Mouse (Mus musculus): ENCODE measurements at regions not wholly inside any gene's neighbourhood (a gene's known extent, or its start where the extent isn't known, plus 50 kb on each side); places are given as distances from the start of the nearest gene placed in this dataset.

- DNase-seq, result peak; percentile 54
Measured at GRCm38 (mm10) chr6:120614526-120614925, 51.6 kb upstream of the Cecr2 start.

GRCm38 (mm10) chr6:120612346-120612745 lies 53.8 kb upstream of the Cecr2 start:
- DNase-seq, result no peak

DNA sequence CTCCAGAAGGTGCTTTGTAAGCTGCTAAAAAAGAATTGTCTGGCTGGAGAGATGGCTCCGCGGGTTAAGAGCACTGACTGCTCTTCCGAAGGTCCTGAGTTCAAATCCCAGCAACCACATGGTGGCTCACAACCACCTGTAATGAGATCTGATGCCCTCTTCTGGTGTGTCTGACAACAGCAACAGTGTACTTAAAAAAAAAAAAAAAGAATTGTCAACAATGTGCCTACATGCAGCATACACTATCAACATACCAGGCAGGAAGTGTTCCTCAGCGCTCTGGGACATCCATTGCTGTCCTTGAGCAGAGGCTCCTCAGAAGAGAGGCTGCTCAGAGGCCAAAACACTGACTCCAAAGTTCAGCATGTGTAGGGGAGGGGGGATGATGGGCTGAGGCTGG lies 56.3 kb upstream of the Cecr2 start:
- DNase-seq, result no peak

DNA sequence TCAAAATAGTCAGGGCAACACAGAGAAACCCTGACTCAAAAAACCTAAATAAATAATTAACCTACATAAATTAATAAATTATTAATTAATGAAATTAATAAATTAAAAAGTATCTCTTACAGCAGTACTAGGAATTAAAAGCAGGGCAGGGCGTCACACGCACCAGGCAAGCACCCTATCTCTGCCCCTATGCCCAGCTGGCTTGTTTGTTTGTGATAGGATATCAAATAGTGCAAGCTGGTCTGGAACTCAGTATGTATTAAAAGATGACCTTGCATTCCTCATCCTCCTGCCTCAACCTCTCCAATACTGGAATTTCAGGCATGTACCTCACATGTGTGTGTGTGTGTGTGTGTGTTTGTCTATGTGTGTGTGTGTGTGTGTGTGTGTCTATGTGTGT lies 60.7 kb upstream of the Cecr2 start:
- DNase-seq, result no peak

DNA sequence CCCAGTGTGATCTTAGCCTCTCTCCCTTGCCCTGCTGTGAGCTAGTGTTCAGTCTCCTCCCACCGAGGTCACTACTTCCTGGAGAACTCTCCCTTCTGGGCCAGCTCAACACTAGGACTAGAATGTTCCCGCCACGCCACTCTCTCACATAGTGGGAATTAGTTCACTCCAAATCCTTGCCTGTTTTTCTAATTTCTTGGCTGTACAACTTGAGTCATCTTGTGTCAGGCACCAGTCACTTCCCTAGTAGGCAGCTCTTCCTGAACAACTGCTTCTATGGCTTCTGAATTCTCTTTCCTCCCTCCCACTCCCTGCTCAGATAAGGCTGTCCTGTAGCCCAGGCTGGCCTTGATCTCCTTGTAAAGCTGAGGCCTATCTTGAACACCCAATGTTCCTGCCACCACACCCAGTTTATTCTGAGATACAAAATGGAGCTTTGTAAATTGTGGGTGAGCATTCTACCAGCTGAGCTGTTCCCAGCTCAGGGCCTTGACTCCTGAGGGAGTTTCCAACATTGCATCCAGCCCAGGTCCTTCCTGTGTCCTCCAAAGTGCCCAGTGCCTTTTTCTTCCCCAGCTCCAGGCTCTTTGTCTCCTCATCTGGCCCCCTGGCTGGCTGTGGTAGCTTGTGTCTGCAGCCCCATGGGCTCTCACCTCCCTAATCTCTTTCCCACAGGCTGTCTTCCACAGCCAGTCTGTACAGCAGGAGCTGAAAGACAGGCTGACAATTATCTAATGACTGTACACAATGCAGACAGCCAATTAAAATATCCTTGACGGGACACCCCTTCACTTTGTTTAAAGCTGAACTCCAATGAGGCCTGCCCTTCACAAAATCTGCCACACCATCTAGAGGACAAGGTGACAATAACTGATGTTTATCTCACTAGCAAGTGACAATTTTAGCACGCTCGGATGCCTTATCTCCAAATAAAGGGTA lies 61.9 kb upstream of the Cecr2 start:
- no peak for DNase-seq

GRCm38 (mm10) chr6:120603454-120603853 lies 62.7 kb upstream of the Cecr2 start:
- no peak for DNase-seq

GRCm38 (mm10) chr6:120600376-120600775 lies 65.8 kb upstream of the Cecr2 start:
- no peak for DNase-seq

DNA sequence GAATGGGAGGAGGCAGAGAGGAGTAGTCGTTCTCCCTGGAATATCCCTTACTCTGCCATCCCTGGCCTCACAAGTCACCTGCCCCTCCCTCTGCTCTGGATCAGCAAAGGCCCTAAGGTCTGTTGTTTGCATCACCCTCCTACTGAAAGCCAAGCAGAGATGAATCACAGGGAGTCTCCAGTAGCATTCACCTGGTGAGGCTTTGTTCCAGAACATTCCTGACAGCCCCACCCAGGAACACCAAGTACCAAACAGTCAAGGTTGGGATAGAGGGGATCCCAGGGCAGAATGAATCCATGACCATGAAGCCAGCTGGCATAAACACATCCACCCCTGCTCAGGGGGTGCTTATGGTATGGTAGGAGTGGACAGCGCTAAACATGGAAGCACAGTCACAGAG lies 67.4 kb upstream of the Hdhd5 start:
- no peak for DNase-seq

GRCm38 (mm10) chr6:120597887-120598286 lies 66.8 kb upstream of the Hdhd5 start:
- DNase-seq, result no peak

- DNase-seq, result no peak
Measured at GRCm38 (mm10) chr6:120596717-120597116, 65.6 kb upstream of the Hdhd5 start.

GRCm38 (mm10) chr6:120594463-120594862 lies 63.3 kb upstream of the Hdhd5 start:
- no peak for DNase-seq

GRCm38 (mm10) chr6:120592705-120593104 lies 61.6 kb upstream of the Hdhd5 start:
- DNase-seq, result no peak

- peak; percentile 75 for DNase-seq
Measured at GRCm38 (mm10) chr6:120592031-120592681, 61.0 kb upstream of the Hdhd5 start.

DNA sequence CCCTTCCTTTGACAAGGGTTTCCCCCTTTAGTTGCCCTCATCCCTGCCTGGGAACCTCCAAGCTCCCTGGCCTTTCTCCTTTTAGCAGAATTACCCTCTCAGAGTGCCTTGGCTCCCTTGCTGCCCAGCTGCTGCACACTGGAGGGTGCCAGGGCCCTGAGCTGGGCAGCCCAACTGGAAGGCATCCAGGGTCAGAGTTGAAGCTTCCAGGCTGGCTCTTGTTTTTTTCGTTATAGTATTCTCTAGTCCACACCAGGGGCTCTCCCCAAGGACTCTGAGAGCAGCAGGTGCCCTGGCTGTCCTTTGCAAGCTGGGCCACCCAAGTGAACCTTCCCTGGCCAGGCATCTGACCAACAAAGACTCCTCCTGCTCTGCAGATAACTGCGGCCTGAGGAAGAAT lies 59.1 kb upstream of the Hdhd5 start:
- DNase-seq, result peak; percentile 32

GRCm38 (mm10) chr6:120588701-120589659 lies 57.9 kb upstream of the Hdhd5 start:
- DNase-seq, result no peak

DNA sequence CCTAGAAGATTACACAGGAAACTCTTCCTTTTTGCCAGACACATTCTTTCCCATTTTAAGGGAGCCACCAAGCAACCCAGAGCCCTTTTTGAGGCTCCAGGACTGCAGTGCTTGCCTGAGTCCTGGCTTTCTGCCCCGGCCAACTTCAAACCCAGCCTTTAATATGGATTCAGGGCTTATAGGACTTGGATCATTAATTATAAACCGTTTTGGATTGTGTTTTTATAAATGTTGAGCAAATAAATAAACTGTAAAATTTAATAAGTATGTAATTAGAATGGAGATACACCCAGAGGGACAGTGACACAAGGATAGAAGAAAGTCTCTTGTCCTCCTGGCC lies 54.8 kb upstream of the Hdhd5 start:
- DNase-seq, result no peak

GRCm38 (mm10) chr6:120585118-120585940 lies 54.2 kb upstream of the Hdhd5 start:
- DNase-seq, result no peak

- no peak for DNase-seq
Measured at GRCm38 (mm10) chr6:120581748-120582147, 50.6 kb upstream of the Hdhd5 start.
